Mouse (Mus musculus) intestine, postnatal 0 days (tissue): ENCODE measurements at regions not wholly inside any gene's neighbourhood (a gene's known extent, or its start where the extent isn't known, plus 50 kb on each side); places are given as distances from the start of the nearest gene placed in this dataset.
A peak's percentile ranks its signal among the peaks of the same experiment; 100 is the strongest.

Experiments used
- ATAC-seq: fragments of 200-750 bp; cut with Nextera tagmentation; 2 replicates; pipeline ENCODE4 v1.8.0; 2017; ENCODE audit warnings: mild to moderate bottlenecking, moderate TSS enrichment, moderate library complexity
- H3K27ac ChIP-seq: fragments of 300-500 bp; sonication (generic); 2 replicates; pipeline ENCODE4 v1.5.1; 2014; ENCODE audit warnings: mild to moderate bottlenecking, low read depth, low read length, moderate library complexity
- H3K27me3 ChIP-seq: fragments of 300-500 bp; sonication (generic); replicated peaks from 2 replicates; pipeline ENCODE4 v1.6.1; 2014; ENCODE audit warnings: low read length, mixed read lengths; ENCODE audit not compliant: control insufficient read depth, insufficient read depth
- H3K36me3 ChIP-seq: fragments of 300-500 bp; sonication (generic); 2 replicates; pipeline ENCODE4 v1.6.1; 2014; ENCODE audit warnings: mild to moderate bottlenecking, moderate library complexity; ENCODE audit not compliant: control insufficient read depth, insufficient read depth
- H3K4me1 ChIP-seq: fragments of 300-500 bp; sonication (generic); replicated peaks from 2 replicates; pipeline ENCODE4 v1.6.1; 2014; ENCODE audit warnings: antibody characterized with exemption, low read length, mixed read lengths; ENCODE audit not compliant: control insufficient read depth, insufficient read depth
- H3K4me2 ChIP-seq: fragments of 300-500 bp; sonication (generic); replicated peaks from 2 replicates; pipeline ENCODE4 v1.6.1; 2014; ENCODE audit warnings: low read depth, mild to moderate bottlenecking, moderate library complexity
- H3K4me3 ChIP-seq: fragments of 300-500 bp; sonication (generic); 2 replicates; pipeline ENCODE4 v1.5.1; 2014; ENCODE audit warnings: low read depth, low read length
- H3K9ac ChIP-seq: fragments of 300-500 bp; sonication (generic); 2 replicates; pipeline ENCODE4 v1.6.1; 2014; ENCODE audit warnings: mild to moderate bottlenecking, low read depth, low read length
- H3K9me3 ChIP-seq: fragments of 300-500 bp; sonication (generic); 2 replicates; pipeline ENCODE4 v1.6.1; 2016; ENCODE audit warnings: mixed run types; ENCODE audit not compliant: control insufficient read depth
- CTCF ChIP-seq: sonication (generic); IDR thresholded peaks from 2 replicates; pipeline ENCODE4 v1.5.1; 2016; ENCODE audit warnings: low read depth, mild to moderate bottlenecking, control low read depth, antibody characterized with exemption, moderate library complexity
- WGBS: fragments of 180-500 bp; shearing (Covaris S2); extraction: QIAGEN DNeasy Blood & Tissue Kit; methylation state at CpG from one replicate; pipeline ENCODE4 v1.1.7; 2014; 5-methylcytosine and 5-hydroxymethylcytosine counted together

- Histone ChIP-seq H3K27me3 (no peaks in the 10 kb centered on the region), H3K4me2 (no peak overlapping the region), H3K9ac (no peak overlapping the region), H3K36me3 (no peaks in the 10 kb centered on the region), H3K4me1 (no peaks in the 10 kb centered on the region), H3K4me3 (no peak overlapping the region), H3K9me3 (no peaks in the 10 kb centered on the region), H3K27ac (no peak overlapping the region)
- no peak for TF ChIP-seq CTCF
- no peak for ATAC-seq
- WGBS: 86% methylated on average over 6 of the region's 6 CpGs
Measured at GRCm38 (mm10) chr14:98651221-98651620, 342.9 kb downstream of the Rpl36a-ps1 start.

GRCm38 (mm10) chr14:98650520-98650919, 343.6 kb downstream of the Rpl36a-ps1 start:
- ATAC-seq: no peak
- H3K27ac ChIP-seq: no peak overlapping the region
- H3K9me3 ChIP-seq: no peaks in the 10 kb centered on the region
- no peaks in the 10 kb centered on the region for H3K4me1 ChIP-seq
- H3K4me3 ChIP-seq: no peak overlapping the region
- no peaks in the 10 kb centered on the region for H3K36me3 ChIP-seq
- 67% methylated on average over 4 of the region's 4 CpGs for WGBS
- H3K4me2 ChIP-seq: no peak overlapping the region
- no peaks in the 10 kb centered on the region for H3K27me3 ChIP-seq
- no peak overlapping the region for H3K9ac ChIP-seq
- TF ChIP-seq CTCF: no peak

- H3K4me3 ChIP-seq: no peak overlapping the region
- no peaks in the 10 kb centered on the region for H3K4me1 ChIP-seq
- H3K9me3 ChIP-seq: no peaks in the 10 kb centered on the region
- no peak overlapping the region for H3K27ac ChIP-seq
- no peak for TF ChIP-seq CTCF
- no peak for ATAC-seq
- H3K36me3 ChIP-seq: no peaks in the 10 kb centered on the region
- no peak overlapping the region for H3K9ac ChIP-seq
- 85% methylated on average over 4 of the region's 4 CpGs for WGBS
- no peaks in the 10 kb centered on the region for H3K27me3 ChIP-seq
- H3K4me2 ChIP-seq: no peak overlapping the region
Measured at GRCm38 (mm10) chr14:98647614-98648013, 346.5 kb downstream of the Rpl36a-ps1 start.

- Histone ChIP-seq H3K9me3 (no peaks in the 10 kb centered on the region), H3K27ac (no peak overlapping the region), H3K4me2 (no peak overlapping the region), H3K4me1 (no peaks in the 10 kb centered on the region), H3K36me3 (no peaks in the 10 kb centered on the region), H3K27me3 (no peaks in the 10 kb centered on the region), H3K9ac (no peak overlapping the region), H3K4me3 (no peak overlapping the region)
- no peak for TF ChIP-seq CTCF
- no peak for ATAC-seq
- 55% methylated on average over 1 of the region's 1 CpGs for WGBS
Measured at GRCm38 (mm10) chr14:98643756-98644155, 350.4 kb downstream of the Rpl36a-ps1 start.

GRCm38 (mm10) chr14:98642661-98643331, 351.3 kb downstream of the Rpl36a-ps1 start:
- Histone ChIP-seq H3K36me3 (no peaks in the 10 kb centered on the region), H3K9me3 (no peaks in the 10 kb centered on the region), H3K4me3 (no peak overlapping the region), H3K27ac (no peak overlapping the region), H3K27me3 (no peaks in the 10 kb centered on the region), H3K9ac (no peak overlapping the region), H3K4me2 (no peak overlapping the region), H3K4me1 (no peaks in the 10 kb centered on the region)
- 68% methylated on average over 4 of the region's 4 CpGs for WGBS
- no peak for ATAC-seq
- TF ChIP-seq CTCF: no peak

- Histone ChIP-seq H3K9me3 (no peaks in the 10 kb centered on the region), H3K36me3 (no peaks in the 10 kb centered on the region), H3K4me1 (no peaks in the 10 kb centered on the region), H3K4me3 (no peak overlapping the region), H3K27ac (no peak overlapping the region), H3K4me2 (no peak overlapping the region), H3K27me3 (no peaks in the 10 kb centered on the region), H3K9ac (no peak overlapping the region)
- WGBS: 73% methylated on average over 4 of the region's 4 CpGs
- TF ChIP-seq CTCF: peak; percentile 17; the same call in 1 of the 2 replicates
- ATAC-seq: no peak
Measured at GRCm38 (mm10) chr14:98629026-98629425, 365.1 kb downstream of the Rpl36a-ps1 start.
